Mouse (Mus musculus) heart, postnatal 36 days (tissue): ENCODE results near the gene Saysd1. TPM values are rescaled to one million over a fixed set of nuclear protein-coding genes. Genes with fewer than 3 reads are reported as not detected.
A peak's percentile ranks its signal among the peaks of the same experiment; 100 is the strongest.

ENCODE experiments used
- DNase-seq, 2 experiments: peaks; one replicate each; pipeline ENCODE4 v3.0.0; 2021 to 2022
- intact Hi-C: fragments of 180-260 bp; cut with DNase I; formaldehyde crosslinking; loops from one replicate; pipeline ENCODE4 v1.15.1; 2025
- total RNA-seq, 2 experiments: library from RNA; stranded (reverse); gene quantifications; 2 replicates each; pipeline ENCODE4 v1.2.3; 2021

Gene Saysd1
- total RNA-seq, 2 experiments from 2014 or later: 2.7 to 3.2 TPM

DNA sequence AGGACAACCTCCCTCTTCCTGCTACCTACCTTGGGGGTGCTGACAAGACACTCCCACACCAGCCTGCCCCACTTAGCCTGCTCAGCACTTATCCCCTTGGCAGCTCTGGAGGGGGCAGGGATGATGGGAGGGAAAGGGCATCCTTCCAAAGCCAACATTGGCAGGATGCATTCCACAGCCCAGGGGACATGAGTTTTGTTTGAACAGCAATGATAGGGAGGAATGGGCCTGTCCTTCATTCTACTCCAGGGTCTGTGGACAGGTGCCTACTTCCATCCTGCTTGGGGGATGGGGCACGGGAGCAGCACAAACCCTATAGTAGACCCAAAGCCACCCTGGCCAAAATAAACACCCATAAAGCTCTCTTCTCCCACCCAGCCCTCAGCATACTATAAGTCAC, 27.1 kb upstream of the Saysd1 start:
- peak; percentile 11 to 17 for DNase-seq
- intact Hi-C loops: no loop called here

DNA sequence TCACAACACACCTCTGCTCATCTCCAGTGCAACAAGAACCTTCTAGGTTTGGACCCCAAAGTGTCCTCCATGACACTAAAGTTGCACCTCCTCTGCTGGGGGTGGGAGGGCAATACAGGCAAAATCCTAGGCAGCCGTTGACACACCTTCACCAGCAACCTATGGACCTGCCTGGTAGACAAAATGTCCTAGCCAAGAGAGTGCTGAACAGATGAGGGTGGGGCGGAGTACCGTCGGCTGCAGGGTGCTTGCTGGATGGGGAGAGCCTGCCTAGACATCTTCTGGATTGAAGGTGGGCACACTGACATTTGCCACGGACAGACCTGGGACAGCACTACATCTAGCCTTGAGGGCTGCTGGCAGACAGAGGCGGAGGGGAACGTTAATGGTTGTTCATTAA, 26.1 kb upstream of the Saysd1 start:
- no peak for DNase-seq
- intact Hi-C loops: no loop called here

DNA sequence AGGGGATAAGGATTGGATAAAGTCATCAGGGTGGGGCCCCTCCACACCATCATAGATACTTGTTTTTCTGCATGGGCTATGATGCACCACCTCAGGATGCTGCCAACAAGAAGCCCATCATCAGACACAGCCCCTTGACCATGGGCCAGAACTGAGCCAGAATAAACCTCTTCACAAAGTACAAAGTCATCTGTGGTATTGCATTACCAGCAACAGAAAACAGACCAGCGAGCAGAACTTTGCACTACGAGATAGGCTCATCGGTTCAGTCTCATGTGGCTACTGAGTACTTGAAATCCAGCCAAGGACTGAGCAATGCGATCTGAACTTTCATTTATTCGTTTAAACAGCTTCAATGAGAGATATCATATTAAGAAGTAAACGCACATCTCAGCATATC, 24.4 kb upstream of the Saysd1 start:
- intact Hi-C loops: no loop called here
- peak in 1 of 2 experiments; percentile 7 for DNase-seq

DNA sequence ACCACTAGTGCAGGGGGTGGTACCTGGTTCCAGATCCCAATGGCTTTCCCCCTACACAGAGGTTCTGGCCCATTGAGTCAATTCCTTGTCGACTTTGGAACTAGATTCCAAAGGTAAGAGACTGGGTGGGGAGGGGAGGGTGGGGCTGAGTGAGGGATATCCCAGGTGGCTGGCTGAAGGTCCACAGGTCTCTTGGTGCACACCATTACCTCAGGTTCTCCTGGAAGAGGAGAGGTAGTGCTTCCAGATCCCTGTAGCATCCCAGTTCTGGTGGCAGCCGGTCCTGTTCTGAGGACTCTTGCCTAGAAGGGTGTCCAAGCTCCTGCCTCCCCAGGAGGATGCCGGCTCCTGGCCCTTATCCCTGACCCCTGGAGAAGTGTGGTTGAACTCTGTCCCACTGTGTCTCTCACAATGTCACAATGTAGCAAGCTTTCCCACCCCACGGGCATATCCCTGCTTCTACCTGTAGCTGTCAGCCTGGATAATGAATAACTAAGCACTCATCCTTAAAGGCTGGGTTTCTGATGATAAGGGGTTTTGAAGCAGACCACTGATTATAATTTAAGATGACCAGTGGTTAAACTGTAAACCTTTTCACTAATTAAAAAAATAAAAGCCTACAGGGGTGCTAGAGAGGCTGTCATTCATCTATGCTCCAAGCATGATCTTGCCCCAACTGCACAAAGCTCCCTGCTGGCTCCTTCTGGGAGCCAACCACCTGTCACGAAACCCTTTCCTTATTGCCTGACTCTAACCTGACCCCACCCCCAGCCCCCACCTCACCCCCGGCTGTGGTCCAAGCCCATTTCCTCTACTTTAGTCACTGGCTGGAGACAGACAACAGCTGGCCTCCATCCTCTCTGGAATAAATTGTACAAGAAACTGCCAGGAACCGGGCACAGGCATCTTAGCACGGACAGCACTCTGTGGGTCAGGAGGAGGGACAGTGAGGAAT, 20.7 kb upstream of the Saysd1 start:
- intact Hi-C loops: no loop called here
- DNase-seq: no peak

DNA sequence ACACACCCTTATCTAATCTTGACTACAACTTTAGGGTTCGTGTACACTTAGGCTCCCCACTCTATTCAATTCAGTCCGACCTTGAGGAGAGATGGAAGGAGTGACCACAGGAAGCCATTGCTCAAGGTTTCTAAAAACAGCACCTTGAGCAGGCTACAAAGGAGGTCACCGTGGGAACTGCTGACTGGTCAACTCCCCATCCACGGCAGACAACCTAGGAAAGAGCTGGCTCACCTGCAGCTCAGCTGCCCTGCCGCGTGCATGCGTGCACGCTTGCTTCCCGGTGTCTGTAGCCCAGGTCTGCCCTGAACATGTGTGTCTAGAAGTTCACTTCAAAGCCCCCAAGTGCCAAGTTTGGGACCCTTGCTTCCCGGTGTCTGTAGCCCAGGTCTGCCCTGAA, 19.3 kb upstream of the Saysd1 start:
- no peak for DNase-seq
- intact Hi-C loops: no loop called here

DNA sequence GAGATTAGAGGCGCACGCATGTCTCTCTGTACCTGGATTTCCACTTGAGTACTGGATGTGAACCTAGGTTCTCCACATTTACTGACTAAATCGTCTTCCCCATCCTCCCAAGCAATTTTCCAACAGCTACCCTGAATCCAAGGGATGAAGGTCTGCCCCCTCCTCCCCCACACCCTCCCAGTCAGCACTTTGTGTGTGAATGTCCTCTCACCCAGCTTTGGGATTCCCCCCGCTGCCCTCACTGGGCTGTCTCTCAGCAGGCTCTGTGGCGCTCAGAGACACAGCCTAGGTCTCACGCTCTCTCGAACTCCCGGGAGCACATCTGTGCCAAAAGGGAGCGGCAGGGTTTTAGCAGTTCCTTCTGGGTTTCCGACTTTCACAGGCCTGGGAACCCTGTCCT, 17.4 kb upstream of the Saysd1 start:
- intact Hi-C loops: no loop called here
- DNase-seq: no peak

DNA sequence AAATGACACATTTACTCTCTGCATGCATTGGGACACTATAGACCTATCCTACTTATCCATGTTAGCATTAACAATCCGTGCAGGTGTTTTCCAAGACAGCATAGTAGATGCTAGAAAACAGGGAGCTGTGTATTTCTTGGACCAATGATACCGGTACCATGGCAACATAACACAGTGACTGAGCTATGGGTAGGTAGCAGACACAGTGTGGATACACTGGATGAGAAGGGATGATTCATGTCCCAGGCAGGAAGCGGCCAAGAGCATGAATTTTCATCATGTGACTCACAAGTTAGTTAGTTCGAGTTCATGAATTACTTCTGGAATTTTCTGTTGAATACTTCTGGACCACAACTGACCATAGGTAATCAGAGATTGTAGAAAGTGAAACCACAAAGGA, 16.6 kb upstream of the Saysd1 start:
- intact Hi-C loops: no loop called here
- DNase-seq: no peak

DNA sequence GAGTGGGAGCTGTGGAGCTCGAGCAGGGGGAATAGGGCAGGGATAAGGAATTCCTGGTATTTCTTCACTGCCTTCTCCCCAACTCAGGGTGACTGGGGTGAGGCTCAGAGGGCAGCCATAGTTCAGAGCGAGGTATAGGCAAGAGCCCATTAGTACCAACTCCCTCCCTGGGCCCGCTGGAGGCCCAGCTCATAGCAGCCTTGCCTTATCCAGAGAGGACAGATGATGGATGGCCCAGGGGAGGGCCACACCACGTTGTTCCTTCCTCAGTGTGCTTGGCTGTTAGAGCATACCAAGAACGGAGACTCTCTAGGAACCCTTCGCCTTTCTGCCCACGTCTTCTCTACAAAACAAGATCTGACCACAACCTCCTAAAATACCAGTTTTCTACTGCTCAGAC, 15.9 kb upstream of the Saysd1 start:
- intact Hi-C loops: no loop called here
- no peak for DNase-seq

DNA sequence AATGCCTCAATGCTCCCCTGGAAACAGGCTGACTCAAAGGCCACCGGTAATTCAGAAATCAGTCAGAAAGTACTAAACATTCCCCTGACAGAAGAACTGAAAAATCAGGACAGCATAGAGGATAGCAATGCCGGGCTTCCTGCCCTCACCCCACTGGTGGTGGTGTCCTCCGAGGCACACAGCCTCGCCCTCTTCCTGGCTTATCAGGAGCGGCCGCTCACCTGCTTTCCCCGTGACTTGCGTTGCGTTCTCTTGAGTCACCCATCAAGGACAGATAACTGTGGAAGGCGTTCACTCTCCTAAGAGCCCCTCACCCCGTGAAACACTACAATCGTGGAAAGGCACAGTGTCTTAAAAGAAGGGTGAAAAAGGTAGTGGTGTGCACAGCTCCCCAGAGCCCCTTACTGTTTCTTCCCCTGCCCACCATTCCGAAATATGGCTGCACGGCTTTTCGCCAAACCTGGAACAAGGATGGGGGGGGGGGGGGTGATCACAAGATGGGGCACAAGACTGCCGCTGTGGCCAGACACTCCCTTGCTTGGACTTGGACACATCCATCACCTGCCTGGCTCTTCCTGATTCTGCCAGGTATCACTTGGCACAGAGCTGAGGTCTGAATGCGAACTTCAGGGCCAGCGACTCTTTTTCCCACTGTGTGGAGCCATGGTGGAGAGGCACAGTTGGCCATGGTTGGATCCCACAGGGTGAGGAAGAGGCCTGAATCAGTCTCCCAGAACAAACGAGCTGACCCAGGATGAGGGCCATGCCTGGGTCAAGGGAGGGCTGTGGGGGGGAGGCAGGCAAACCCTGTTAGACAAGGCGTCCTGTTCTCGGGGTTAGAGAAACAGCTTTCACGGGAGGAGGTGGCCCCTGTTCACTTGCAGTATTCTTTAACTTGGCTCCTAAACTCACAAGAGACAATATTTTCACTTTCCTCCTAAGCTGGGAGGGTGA, 11.1 kb upstream of the Saysd1 start:
- intact Hi-C loops: no loop called here
- no peak for DNase-seq

DNA sequence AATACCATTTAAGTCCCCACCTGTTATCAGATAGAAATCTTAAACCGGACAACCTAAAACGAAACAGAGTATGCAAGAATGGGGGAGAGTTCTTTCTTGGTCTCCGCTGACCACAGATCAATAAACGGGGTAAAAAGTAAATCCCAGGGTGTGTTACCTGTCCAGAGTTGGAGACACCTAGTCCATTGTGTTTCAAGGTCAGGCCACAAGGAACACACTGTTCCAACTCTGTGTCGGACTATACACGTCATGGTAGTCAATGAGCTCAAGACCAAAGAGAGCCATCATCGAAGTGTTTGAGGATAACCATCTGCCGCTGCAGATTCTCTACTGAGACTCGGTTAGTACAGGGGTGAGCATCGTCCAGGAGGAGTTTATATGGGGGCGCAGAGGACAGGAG, 10.2 kb upstream of the Saysd1 start:
- intact Hi-C loops: no loop called here
- DNase-seq: no peak

DNA sequence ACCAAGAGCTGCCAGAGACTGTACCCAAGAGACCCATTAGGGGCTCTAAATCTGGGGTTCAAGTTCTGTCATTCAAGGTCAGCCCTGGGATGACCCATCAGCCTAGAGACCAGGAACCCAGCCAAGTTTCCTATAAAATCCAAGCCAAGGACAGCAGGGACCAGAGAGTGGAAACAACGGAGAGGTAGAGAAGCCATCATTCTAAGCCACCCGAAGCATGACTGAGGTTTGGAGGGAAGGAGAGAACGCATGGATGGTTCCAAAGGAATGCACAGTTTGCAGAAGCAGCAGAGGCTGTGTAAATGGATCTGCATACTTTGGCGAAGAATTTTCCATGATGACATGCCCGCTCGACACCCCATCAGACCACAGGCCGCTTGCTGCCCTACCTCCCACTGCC, 9.5 kb upstream of the Saysd1 start:
- DNase-seq: no peak
- intact Hi-C loops: no loop called here

DNA sequence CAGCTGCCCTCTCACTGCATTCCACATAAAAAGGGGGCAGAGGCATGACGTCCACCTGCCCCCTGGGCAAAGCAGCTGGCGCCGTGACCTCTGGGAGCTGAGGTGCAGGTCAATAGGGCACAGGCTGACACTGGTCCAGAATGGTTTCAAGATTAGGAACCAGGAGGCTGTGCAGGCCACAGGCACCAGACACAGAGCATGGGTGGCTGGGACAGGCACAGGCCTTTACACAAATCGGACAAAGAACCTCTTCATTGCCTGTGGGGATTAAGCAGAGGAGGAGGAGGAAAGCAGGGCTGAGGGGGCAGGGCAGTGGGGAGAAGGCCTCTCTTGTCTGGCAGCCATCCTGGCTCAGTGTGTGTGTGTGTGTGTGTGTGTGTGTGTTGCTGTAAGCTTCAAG, 5.8 kb upstream of the Saysd1 start:
- DNase-seq: no peak
- intact Hi-C loops: no loop called here

DNA sequence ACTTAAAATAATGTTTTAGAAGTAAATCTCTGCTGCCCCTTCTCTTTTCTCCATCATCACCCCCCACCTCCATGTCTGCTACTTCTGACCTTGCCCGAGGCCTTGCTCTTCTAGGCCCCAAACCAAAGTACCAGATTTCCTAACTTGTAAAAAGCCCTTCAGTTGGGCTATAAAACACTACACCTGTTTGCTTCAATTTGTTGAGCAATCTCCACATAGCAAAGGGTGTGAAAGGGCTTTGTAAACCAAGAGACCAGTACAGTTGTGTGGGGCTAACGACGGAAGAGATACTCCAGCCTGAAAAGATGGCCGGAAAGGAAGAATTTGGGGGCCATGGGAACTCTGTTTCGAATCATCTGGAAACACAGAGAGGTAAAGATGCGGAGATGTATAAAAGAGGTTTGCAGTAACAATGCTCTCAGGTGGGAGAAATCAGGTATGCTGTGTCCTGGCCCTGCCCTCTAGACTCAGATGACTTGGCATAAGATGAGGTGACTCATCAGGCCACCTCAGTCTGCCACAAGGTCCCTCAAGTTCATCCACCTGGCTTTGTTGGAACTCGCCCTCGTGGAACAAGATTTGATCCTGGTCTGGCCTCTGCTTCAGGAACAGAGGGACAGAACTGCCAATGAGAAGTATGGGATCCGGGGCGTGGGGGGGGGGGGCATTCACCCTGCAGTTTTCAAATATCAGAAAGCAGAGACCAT, 3.2 kb downstream of the Saysd1 start:
- intact Hi-C loops: no loop called here
- DNase-seq: no peak

DNA sequence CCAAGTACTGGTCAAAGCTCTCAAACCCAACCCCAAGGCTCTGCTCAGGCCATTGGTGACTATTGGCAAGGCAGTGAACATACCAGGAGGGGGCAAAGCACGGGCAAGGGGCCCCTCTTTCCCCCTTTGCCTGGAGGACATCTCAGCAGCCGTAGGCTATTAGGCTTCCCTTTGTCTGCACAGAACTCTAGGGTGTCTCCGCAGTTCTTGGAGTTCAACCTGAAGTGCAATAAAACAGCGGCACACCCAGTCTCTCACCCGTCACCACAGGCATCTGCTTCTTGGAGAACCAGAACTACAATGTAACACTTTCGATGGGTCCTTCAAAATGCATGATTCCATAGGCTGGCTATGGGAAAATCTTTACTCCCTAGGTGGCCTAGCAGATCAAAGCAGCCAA, 10.2 kb downstream of the Saysd1 start:
- intact Hi-C loops: no loop called here
- DNase-seq: no peak

DNA sequence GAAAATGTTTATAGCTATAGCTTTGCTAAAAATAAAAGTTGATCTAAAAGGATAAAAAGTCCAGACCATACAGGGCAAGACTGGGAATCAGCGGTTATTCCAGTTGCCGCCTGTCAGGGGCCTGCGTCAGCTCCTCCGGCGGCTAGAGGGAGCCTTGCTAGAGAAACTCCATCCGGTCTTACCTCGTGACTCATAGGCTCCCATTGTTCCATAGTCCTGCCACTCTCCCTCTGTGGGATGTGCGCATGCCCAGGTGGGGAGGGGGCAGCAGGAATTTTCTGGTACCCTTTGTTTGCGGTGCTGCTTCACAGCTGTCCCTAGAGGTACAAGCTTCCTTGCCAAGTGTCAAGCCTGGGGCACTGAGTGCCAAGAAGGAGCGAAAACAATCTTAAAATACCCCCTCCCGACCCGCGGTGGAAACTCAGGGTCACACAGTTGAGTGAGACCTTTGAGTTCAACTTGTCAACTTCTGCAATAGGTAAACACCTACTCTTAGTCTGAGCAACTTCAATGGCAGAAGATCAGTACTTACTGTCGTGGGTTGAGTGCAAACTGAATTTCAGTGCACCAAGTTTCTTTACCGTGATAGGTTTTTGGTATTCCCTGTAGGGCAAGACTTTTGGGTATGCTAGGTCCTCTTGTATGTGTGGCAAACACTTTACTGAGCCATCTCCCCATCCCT, 10.8 kb downstream of the Saysd1 start:
- DNase-seq: no peak
- intact Hi-C loops: no loop called here

DNA sequence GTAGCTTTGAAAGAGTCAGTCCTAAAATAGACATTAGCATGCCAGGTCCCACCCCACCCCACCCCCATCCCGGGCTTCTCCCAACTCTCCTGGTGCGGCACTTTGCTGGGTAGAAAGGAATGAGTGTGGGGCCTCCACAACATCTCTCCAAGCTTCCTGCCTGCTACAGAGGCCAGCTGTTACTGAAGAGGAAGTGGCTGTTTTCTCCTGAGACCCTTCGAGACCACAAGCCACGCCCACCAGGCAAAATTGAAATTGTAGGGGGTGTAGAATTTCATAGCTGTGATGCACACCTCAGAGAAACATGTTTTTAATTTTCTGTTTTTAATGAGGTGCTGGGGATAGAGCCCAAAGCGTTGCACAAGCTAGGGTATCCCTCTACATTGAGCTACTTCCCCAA, 17.5 kb downstream of the Saysd1 start:
- intact Hi-C loops: no loop called here
- DNase-seq: no peak

DNA sequence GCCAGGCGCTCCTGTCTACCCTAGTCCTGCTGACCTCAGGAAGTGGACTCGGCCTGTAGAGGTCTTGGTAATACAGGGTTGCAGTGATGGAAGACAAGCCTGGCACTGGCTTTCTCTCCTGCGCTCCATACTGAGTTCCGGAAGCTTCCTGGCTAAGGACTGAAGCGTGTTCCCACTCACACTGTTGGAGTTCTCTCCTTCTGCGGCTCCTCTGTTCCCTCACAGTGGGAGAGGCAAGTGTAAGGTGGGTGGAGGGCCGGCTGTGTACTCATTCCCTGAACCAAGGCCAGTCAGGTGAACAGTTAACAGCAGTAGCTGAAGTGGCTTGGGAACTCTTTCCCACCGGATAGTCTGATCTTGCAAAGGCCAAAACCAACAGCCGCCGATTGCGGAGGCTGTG, 18.3 kb downstream of the Saysd1 start:
- no peak for DNase-seq
- intact Hi-C loops: no loop called here

DNA sequence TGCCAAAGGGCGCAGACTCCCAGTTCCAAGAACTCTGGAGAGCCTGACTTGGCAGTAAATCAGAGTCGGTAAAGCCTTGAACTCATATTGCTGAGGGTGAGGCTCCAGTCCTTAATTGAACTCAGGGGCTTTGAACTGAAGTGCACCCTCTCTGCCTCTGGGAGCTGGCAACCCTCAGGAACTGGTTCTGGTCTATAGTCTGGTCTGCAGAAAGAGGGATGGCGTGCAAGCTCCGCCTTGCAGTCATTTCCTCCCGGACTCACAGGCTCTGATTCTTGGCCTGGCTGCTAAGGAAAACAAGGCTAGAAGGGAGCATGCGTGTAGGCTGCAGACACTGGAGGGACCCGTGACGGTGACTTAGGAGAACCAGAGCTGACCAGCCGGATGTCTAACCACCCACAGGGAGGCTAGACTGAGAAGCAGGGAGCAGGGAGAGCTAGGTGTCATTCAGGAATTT, 22.2 kb downstream of the Saysd1 start:
- intact Hi-C loops: no loop called here
- DNase-seq: peak; percentile 5 to 12

DNA sequence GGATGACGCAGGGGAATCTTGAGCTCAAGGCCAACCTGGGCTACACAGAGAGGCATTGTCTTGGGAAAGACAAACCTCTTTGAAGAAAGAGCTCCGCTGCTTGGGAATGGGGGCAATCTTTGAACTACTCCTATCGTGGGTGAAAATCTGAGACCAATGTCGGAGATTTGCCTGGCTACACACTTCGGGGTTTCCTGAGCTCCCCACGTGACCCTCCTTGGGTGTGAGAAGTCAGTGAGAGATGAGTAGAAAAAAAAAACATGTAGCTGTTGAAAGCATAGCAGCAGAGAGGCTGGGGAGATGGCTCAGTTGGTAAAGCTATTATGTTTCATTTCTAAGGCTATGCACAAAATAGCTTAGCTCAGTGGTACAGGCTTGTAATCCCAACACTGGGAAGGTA, 23.4 kb downstream of the Saysd1 start:
- intact Hi-C loops: loop anchor here (1.0 kb wide), 1 partner anchor 143 kb away; no protein-coding TSS in a partner anchor
- DNase-seq: no peak

DNA sequence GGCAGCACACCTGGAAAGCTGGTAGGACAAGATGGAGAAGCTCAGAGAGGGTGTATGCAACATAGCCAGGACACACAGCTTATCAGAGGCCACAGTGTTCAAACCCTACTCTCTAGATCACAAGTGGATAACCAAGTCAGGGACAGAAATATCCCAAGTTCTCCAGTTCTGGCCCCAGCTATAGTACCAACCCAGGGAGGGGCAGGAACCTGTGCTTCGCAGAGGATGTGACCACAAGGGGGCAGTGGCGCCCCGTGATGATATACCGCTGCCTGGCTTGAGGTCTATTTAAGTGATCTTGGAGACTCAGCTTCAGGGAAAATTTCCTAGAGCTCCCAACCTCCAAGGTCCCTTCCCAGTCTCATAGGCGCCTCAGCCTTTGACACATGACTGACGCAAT, 24.4 kb downstream of the Saysd1 start:
- intact Hi-C loops: loop anchor here (1.0 kb wide), 1 partner anchor 144 kb away; no protein-coding TSS in a partner anchor
- DNase-seq: peak; percentile 79 to 89
